15 mouse cellular contexts compared by ENCODE assay signal in genomic region chr3:99256766-99257165, GRCm38 (mm10). TPM values are rescaled to one million over a fixed set of nuclear protein-coding genes. Genes with fewer than 3 reads are reported as not detected.
A peak's percentile ranks its signal among the peaks of the same experiment; 100 is the strongest.
DNase-seq lines count a peak whose midpoint lies in the region; ATAC-seq and TF ChIP-seq lines count a peak whose summit lies in the region.
"Had no signal": no experiment of that assay in that cellular context is flagged by ENCODE, and none has a peak within 500 bp of the region (broad histone marks: within the 10 kb centered on the region; RNA-seq: fewer than 3 reads in every experiment).

No protein-coding gene starts in this region.

- H3K4me3 ChIP-seq in kidney, embryonic 16.5 days (ENCODE audit: low read length) = no peak overlapping the region
- H3K4me3 ChIP-seq in embryonic facial prominence, embryonic 14.5 days (ENCODE audit: low read depth, low read length) = peak overlapping the region; percentile 60
- peak overlapping the region; percentile 67 for H3K4me3 ChIP-seq in myocyte
- H3K4me3 ChIP-seq: heart, embryonic 15.5 days had no signal

- peaks cover 91% of the 10 kb centered on the region for H3K27me3 ChIP-seq in kidney, embryonic 16.5 days (ENCODE audit: insufficient read depth, low read length)
- H3K27me3 ChIP-seq in embryonic facial prominence, embryonic 14.5 days (replicated peaks; ENCODE audit: control insufficient read depth, insufficient read depth, low read length) = peaks cover 84% of the 10 kb centered on the region
- H3K27me3 ChIP-seq in myocyte (ENCODE audit: control insufficient read depth, insufficient read depth, insufficient read length) = no peaks in the 10 kb centered on the region

- TF ChIP-seq POLR2A in myocyte (IDR thresholded peaks at IDR 0.05; ENCODE audit: insufficient read length, low read depth) = no peak

- H3ac ChIP-seq in myocyte (ENCODE audit: control insufficient read depth, insufficient read length) = no peak overlapping the region

- H3K9ac ChIP-seq in kidney, embryonic 16.5 days (replicated peaks; ENCODE audit: low read length) = no peak overlapping the region
- peak overlapping the region; percentile 87 for H3K9ac ChIP-seq in embryonic facial prominence, embryonic 14.5 days (ENCODE audit: low read depth, low read length)
- H3K9ac ChIP-seq: heart, embryonic 15.5 days had no signal

- H3K4me2 ChIP-seq in kidney, embryonic 16.5 days (replicated peaks; ENCODE audit: low read depth, low read length) = no peak overlapping the region
- H3K4me2 ChIP-seq in embryonic facial prominence, embryonic 14.5 days (ENCODE audit: low read depth, low read length) = peak overlapping the region; percentile 71
- H3K4me2 ChIP-seq in myocyte (ENCODE audit: low read depth) = no peak overlapping the region
- H3K4me2 ChIP-seq: heart, embryonic 15.5 days had no signal

- no peaks in the 10 kb centered on the region for H3K36me3 ChIP-seq in kidney, embryonic 16.5 days (ENCODE audit: insufficient read depth, low read length)
- H3K36me3 ChIP-seq in embryonic facial prominence, embryonic 14.5 days (ENCODE audit: control insufficient read depth, insufficient read depth, low read length) = no peaks in the 10 kb centered on the region
- H3K36me3 ChIP-seq in myocyte (ENCODE audit: control insufficient read depth, insufficient read depth) = peaks cover 4% of the 10 kb centered on the region
- H3K36me3 ChIP-seq: G1E; heart, embryonic 15.5 days had no signal

- no peaks in the 10 kb centered on the region for H3K9me3 ChIP-seq in kidney, embryonic 16.5 days (ENCODE audit: low read length)
- H3K9me3 ChIP-seq in embryonic facial prominence, embryonic 14.5 days (ENCODE audit: control insufficient read depth, low read length) = no peaks in the 10 kb centered on the region
- H3K9me3 ChIP-seq: heart, embryonic 15.5 days had no signal

- no peak overlapping the region for H3K27ac ChIP-seq in kidney, embryonic 16.5 days (ENCODE audit: low read length)
- H3K27ac ChIP-seq in embryonic facial prominence, embryonic 14.5 days (replicated peaks; ENCODE audit: low read depth, low read length) = peak overlapping the region; percentile 92
- H3K27ac ChIP-seq: heart, embryonic 15.5 days; macrophage had no signal

- 2% methylated on average over 20 of the region's 20 CpGs for WGBS in kidney, embryonic 16.5 days
- 4% methylated on average over 20 of the region's 20 CpGs for WGBS in embryonic facial prominence, embryonic 14.5 days

- peaks cover 57% of the 10 kb centered on the region for H3K79me2 ChIP-seq in myocyte (ENCODE audit: control insufficient read depth, insufficient read depth)

- 0 out of 2 replicates have a peak, but pooled peaks have one; percentile 10 for ATAC-seq in kidney, embryonic 16.5 days (ENCODE audit: low FRiP score, low TSS enrichment)
- no peak for ATAC-seq in embryonic facial prominence, embryonic 14.5 days (ENCODE audit: low read depth)
- no peak for ATAC-seq in erythroid progenitor cell, adult 5-6 weeks (replicated peaks; ENCODE audit: low FRiP score, poor library complexity, severe bottlenecking)

- no peak for DNase-seq in kidney, postnatal 25 days
- peak; percentile 84 for DNase-seq in embryo, embryonic 10 days (ENCODE audit: low spot score)
- DNase-seq in embryonic facial prominence, embryonic 14.5 days (ENCODE audit: low spot score) = peak; percentile 63
- DNase-seq in layer of hippocampus, postnatal 36 days = no peak
- DNase-seq: adrenal gland, adult 8-10 months; cerebellum, adult 11-12 months; kidney, postnatal 36 days; spleen, adult 18-20 months; thymus, postnatal 36 days had no signal

- H3K4me1 ChIP-seq in kidney, embryonic 16.5 days (ENCODE audit: insufficient read depth, low read length) = peaks cover 7% of the 10 kb centered on the region
- H3K4me1 ChIP-seq in embryonic facial prominence, embryonic 14.5 days (ENCODE audit: control insufficient read depth, insufficient read depth, low read length) = no peaks in the 10 kb centered on the region

TF ChIP-seq in myocyte, 11 proteins besides CTCF, POLR2A, EP300 and RAD21:
- TF ChIP-seq REST (IDR thresholded peaks at IDR 0.05; ENCODE audit: insufficient read depth, insufficient read length) = no peak
- no peak for TF ChIP-seq CEBPB (IDR thresholded peaks at IDR 0.05; ENCODE audit: insufficient read depth, poor library complexity, severe bottlenecking)
- TF ChIP-seq POLR2AphosphoS2 (IDR thresholded peaks at IDR 0.05; ENCODE audit: insufficient read length, low read depth) = no peak
- TF ChIP-seq TCF3 (IDR thresholded peaks at IDR 0.05; ENCODE audit: insufficient read length, low read depth) = no peak
- no peak for TF ChIP-seq MYOG (IDR thresholded peaks at IDR 0.05; ENCODE audit: control insufficient read depth in 1 of 3, insufficient read depth in 1 of 3, insufficient read length in 2 of 3, low read depth in 2 of 3)
- TF ChIP-seq USF1 (IDR thresholded peaks at IDR 0.05; ENCODE audit: low read depth) = no peak
- no peak for TF ChIP-seq E2F4 (IDR thresholded peaks at IDR 0.05; ENCODE audit: insufficient read depth)
- TF ChIP-seq MAX (IDR thresholded peaks at IDR 0.05; ENCODE audit: low read depth) = no peak
- TF ChIP-seq TCF12 (IDR thresholded peaks at IDR 0.05; ENCODE audit: insufficient read depth, poor library complexity, severe bottlenecking) = no peak
- TF ChIP-seq SRF (IDR thresholded peaks at IDR 0.05; ENCODE audit: control insufficient read depth, insufficient read length, low read depth) = no peak
- no peak for TF ChIP-seq MYOD1 (IDR thresholded peaks at IDR 0.05; ENCODE audit: control insufficient read depth in 1 of 3, insufficient read length in 2 of 3, low read depth in 2 of 3)

RNA-seq across cellular contexts. Expression of gene Tbx15, which starts 16.6 kb away (rescaled TPM):
- 0.09 and 0.19 TPM in 2 replicates for polyA plus RNA-seq in kidney, embryonic 16.5 days (2015; fragmentation: Nextera tagmentation; extraction: Ambion mirVana)
- 19.0 and 20.6 TPM in 2 replicates for polyA plus RNA-seq in embryonic facial prominence, embryonic 14.5 days (2014; fragmentation: Nextera tagmentation; extraction: Ambion mirVana)
- polyA plus RNA-seq in myocyte (2012; fragmentation: generic; extraction: Trizol) = 24.8 TPM
- total RNA-seq in layer of hippocampus, postnatal 36 days (2021) = under 1 TPM; 0.45 to 0.94 TPM
- not detected in 2 replicates for total RNA-seq in erythroid progenitor cell, adult 5-6 weeks (2015; ENCODE audit: low replicate concordance)
- total RNA-seq in erythroid progenitor cell, adult 5-6 weeks (2017; ENCODE audit: low replicate concordance) = 0.13 TPM in 1 of 2 replicates, not detected in the other
- polyA plus RNA-seq: G1E, macrophage had no signal

Comparison
In these comparisons a context has a peak if more than half of its experiments do, and no peak if none do; other contexts are left out.
1. DNase-seq: peak in embryo, embryonic 10 days (single experiment) and embryonic facial prominence, embryonic 14.5 days (single experiment); none in kidney, postnatal 25 days (0 of 2) and layer of hippocampus, postnatal 36 days (0 of 2).
2. RNA of gene Tbx15, which starts 16.6 kb away (polyA plus RNA-seq): 24.8 TPM in myocyte (single experiment) and 19.0 to 20.6 TPM in embryonic facial prominence, embryonic 14.5 days; 0.09 to 0.19 TPM in kidney, embryonic 16.5 days; every median in the first group is over 10 times any median in the second.